Mouse (Mus musculus): ENCODE measurements around the gene Eml3.

DNA sequence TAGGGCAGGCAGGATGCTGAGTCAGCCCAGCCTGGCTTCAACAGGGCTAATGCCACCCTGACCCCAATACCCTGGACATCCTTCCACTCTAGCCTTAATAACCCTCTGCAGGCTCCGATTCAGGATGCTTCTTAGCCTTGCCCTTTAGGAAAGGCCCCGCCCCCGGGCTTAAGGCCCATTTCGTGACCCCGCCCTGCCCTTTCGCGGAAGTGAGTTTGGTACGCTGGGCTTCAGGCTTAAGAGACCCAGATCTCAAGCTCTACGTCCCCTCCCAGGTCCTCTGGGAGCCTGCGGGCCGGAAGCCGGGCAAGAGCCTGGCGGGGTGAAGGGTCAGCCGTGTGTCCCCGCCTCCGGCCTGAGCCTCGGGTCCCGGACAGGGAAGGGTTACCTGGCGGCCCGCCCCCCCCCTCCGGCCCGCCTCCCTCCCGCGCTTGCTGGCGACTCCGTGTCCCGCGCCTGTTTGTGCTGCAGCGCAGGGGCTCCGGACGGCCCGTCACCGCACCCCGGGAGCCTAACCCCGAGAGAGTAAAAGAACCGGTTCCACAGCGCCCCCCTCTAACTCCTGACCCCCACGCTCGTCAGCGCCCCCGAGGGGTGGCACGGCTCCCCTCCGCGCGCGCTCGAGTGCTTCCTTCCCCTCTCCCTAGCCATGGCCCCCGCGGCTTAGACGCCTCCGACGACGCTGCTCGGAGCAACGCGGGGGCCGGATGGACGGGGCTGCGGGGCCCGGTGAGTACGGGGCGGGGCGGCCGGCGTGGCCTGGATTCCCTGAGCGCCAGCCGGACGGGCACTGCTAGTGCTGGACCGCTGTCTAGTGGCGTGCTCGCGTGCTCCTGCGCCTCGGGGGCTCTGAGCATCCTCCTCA is at the start of gene Eml3, which contains the start of gene Rom1:
- TF ChIP-seq POLR2A (IDR thresholded peaks at IDR 0.05; ENCODE audit: low read depth, low read length) (peak; percentile 20), CTCF (IDR thresholded peaks at IDR 0.05; ENCODE audit: extremely low read depth, insufficient read depth, insufficient read length, insufficient replicate concordance) (peak; percentile 47; the same call in 1 of the 2 replicates)

Data from spleen, adult 2 months (tissue).